Mouse (Mus musculus) adrenal gland, postnatal 10 days (tissue): ENCODE results near the gene Gm49337. TPM values are rescaled to one million over a fixed set of nuclear protein-coding genes. Genes with fewer than 3 reads are reported as not detected.
A peak's percentile ranks its signal among the peaks of the same experiment; 100 is the strongest.

Source experiments
- DNase-seq: peaks from one replicate; pipeline ENCODE4 v3.0.0; 2021; ENCODE audit warnings: mixed read lengths
- long read RNA-seq, 2 experiments: library from polyadenylated mRNA; stranded (forward); transcript quantifications; one replicate each; pipeline ENCODE4 v2.0.0; 2021
- total RNA-seq, 2 experiments: library from RNA; stranded (reverse); gene quantifications; 2 replicates each; pipeline ENCODE4 v1.2.3; 2021

Gm49337 gene
- total RNA-seq, result not detected
- long read RNA-seq, experiment 1, result 0 reads
- long read RNA-seq, experiment 2, result 0 reads

DNA sequence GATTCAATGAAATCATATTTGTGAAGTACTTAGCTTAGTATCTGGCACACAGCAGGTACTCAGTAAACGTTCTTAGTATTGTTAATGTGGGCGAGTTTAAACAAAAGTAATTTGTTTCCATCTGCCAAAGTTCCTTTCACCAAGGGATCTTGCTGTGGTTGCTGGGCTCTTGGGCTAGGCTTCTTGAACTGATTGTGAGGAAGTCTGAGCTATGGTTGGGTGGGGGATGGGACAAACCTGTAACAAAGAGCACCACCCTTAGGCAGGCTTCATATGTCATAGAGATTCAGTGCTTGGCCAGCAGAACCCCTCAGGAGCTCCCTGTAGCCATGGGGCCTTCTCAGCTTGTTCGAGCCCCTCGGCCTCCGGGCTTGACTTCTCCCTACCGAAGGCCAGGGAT, at the start of gene Gm49337, which contains the start of gene 1700042G07Rik:
Gm49337 (plus strand) TSS at position 313 of the 400 bp plus-strand sequence.
1700042G07Rik (plus strand) TSS at position 301 of the 400 bp plus-strand sequence.
- DNase-seq, result no peak

DNA sequence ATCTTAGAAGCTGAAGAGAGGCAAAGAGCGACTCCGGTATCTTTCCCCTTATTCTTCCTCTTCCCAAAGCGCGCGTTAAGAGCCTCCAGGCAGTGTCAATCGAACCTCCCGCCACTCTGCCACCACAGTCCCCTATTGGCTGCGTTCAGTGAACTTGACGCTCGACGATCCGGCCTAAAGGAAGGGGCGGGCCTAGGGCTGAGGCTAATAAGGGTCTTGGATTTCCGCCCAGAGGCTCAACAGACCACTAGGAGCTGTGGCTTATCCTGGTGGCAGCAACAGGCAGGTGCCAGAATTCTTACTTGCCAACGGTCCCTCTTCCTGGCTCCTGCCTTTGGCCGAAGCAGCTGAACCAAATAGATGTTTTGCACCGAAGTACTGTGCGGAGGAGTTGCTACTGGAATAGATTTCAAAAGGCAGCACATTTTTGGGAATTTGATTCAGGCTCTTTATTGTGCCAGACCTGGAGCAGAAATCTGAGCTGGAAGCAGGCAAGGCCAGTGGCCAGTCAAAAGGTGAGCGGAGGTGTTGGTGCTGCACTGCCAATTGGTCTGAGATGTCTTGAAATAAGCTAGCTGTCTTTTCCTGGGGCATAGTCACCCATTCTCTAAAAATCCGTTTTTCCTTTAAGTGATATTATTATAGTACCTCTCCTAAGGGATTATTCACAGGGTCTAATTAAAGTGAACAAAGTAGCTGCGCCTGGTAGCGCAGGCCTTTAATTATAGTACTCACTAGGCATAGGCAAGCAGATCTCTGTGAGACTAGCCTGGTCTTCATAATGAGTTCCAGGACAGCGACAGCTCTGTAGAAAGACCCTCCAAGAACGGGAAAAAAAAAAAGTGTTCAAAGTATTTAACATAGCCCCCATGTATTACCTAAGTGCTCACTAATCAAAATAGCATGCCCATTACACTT, 49.3 kb upstream of the Gm49337 start, which contains the start of the genes Rad54l and Pomgnt1:
Rad54l (minus strand) TSS at position 89 of the 918 bp plus-strand sequence.
Pomgnt1 (plus strand) TSS at position 239 of the 918 bp plus-strand sequence.
- DNase-seq, result peak; percentile 86

DNA sequence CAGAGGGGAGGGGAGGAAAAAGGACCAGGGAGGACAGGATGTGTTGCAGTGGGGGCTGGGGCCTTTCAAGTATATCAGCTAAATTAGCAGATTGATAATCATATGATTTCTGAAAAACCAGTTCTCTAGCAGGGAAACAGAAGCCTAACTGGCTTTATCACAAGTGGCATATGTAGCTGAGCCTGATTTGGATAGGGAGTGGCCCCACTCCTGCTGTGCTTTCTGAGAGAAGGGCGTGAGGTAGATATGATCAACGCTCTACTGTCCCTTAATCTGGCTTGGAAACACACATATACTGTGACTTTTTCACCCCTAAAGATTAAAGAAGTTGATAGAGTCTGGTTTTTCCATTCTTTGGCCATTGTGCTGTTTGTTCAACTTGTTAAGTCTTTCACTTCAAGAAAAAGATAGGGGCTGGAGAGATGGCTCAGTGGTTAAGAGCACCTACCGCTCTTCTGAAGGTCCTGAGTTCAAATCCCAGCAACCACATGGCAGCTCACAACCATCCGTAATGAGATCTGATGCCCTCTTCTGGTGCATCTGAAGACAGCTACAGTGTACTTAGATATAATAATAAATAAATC, 47.3 kb upstream of the Gm49337 start:
- DNase-seq, result no peak

- no peak for DNase-seq
Observed at GRCm38 (mm10) chr4:116127956-116128355, 45.2 kb upstream of the Gm49337 start.

DNA sequence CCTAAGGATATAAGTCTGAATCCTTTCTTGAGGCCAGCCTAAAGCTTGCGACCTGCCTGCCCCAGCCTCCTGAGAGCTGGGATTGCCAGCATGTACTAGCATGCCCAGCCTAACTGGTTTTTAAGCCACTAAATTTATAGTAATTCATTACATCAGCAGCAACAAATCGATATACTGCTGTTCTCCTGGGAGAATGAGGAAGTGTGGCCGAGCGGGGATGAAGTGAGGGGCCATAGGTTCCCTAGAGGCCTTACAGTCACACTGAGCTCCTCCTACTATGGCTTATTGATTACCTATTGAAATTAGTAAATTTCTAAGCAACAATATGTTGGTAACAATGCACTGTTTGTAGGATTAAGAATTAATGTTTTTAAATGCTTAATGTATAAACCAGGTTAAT, 40.1 kb upstream of the Gm49337 start:
- no peak for DNase-seq

DNA sequence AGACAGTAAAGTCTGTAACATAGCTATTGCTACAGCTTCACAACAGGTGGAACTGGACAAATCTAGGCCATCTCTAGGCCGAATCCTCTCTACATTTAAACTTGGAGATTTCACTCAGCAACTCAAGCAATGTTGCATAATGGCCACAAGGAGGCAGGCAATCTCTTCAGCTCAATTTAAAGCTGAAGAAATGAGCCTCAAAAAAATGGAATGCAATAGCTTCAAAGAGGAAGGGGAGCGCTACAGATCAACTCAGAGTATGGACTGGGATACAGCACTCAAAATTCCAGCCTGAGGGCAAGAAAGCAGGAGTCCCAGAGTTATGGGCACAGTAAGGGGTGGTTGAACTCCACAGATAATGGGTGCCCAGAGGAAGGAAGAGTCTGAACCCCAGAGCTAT, 38.2 kb upstream of the Gm49337 start:
- no peak for DNase-seq

- DNase-seq, result no peak
Observed at GRCm38 (mm10) chr4:116137421-116137996, 35.7 kb upstream of the Gm49337 start.

DNA sequence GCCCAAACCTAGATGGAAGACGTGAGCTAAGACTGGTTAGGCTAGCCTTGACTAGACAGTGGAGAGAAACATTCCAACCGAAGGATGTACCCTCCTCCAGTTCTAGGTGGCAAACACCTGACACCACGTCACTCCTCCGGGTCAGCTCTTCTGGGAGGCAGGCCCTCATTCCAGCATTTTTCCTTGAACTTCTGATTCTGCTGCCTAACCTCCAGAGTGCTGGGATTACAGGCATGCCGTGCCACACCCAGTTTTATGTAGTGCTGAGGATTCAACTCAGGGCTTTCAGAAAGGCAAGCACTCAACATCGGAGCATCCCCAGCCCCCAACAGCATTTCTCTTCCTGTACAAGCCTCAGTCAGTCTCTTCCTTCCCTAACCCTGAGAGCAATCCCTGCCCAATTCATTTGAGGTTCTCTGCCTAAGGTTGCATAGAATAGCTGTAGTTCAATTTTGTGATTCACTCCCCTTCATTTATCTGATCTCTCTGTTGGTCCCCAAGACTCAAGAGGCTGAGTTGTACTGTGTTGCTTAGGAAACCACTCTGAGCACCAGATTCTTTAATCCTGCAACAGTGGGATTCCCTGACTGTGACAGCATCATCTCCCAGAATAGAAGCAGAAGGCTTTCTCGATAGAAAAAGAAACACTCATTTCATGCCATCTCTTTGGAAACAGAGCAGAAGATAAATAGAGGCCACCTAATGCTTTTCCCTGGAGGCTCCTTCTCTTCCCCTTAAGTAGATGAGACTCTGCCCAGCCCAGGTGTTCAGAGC, 32.2 kb upstream of the Gm49337 start:
- DNase-seq, result no peak

GRCm38 (mm10) chr4:116141736-116142135, 31.4 kb upstream of the Gm49337 start:
- DNase-seq, result no peak

GRCm38 (mm10) chr4:116142269-116142668, 30.9 kb upstream of the Gm49337 start:
- DNase-seq, result no peak

DNA sequence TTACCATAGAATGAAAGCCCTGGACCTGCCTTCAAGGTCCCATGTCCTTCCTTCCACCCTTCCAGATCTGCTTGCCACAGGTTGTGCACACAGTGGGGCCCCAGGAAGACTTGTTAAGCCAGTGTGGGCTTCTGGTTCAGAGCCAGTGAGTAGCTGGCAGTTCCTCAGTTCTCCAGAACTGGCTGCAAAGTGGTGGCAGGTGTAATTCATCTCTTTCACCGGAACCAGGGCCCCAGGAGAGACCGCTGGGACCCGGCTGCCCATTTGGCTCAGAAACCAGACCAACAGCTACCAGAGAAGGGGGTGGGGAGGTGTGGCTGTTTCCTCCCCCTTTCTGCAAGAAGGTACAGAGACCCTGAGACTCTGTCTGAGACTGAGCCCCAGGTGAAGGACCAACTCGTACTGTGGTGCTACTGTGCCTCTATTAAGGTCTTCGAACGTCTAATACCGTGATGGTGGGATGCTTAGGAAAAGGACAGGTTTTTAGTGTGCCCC, 29.8 kb upstream of the Gm49337 start:
- peak; percentile 68 for DNase-seq

DNA sequence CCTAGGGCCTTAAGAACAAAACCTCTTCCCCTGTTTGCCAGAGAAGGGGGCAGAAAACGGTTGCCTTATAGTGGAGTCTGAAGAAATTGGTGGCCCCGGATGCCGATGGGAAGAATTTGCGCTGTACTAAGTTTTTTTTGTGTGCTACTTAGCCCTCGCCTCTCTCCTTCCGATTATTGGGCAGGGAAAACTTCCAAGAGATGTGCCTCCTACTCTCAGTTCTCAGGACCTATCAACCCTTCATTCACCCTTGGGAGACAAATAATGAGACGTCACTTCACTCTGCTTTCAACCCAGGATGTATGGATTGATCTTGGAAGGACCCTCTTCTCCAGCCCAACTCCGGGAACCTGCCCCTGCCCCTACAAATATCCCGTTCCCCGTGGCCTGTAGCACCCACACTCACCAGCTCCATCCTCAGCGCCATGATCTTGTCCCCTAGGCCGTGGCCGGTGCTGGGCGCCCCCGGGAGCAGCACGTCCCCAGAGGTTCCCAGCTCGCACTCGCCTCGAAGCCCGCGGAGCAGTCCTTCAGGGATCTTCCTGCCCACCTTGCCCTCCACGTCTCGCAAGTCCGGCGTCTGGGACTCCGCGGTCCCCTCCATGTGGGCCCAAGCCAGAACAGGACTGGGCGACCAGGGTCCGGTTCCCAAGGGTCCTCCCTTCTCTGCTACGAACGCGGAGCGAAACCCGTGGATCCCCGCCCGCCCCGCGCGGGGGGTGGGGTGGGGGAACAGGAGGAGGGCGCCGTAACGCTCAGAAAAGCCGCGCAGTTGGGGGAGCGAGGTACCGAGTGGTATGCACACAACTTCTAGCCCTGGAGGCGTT, 29.1 kb upstream of the Gm49337 start:
- peak; percentile 87 for DNase-seq

- DNase-seq, result no peak
Observed at GRCm38 (mm10) chr4:116149812-116150155, 23.4 kb upstream of the Gm49337 start.

DNA sequence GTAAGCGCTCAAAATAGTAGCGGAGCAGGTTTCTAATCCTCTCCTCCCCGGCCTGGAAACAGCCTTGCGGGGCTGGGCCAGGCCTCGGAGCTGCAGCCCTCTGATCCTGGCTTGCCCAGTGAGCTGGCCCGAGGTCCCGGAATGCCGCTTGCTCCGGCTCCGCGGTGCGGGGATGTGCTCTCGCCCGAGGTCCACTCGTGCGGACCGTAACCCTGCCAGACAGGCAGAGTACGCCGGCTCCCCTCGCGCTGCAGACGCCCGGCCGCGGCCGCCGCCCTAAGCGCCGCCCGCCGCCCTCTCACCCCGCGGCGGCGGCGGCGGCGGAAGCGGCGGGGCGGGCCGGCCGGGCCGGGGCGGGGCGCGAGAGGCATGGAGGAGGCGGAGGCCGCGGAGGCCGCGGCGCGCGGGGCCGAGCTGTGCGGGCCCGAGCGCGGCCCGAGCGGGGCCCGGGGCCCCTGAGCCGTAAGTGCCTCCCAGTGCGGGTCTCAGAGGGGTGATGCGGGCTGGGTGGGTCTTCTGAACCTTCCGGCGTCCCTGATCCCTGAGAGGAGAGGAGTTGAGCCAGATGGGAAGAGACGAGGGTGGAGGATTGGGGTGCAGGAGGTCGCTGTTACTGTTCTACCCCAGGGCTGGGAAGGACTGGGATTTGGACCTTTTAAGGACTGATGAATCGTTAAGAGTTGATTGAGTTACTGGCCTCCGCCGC, 22.9 kb upstream of the Gm49337 start:
- DNase-seq, result peak; percentile 86

GRCm38 (mm10) chr4:116150862-116151221, 22.3 kb upstream of the Gm49337 start:
- DNase-seq, result no peak

DNA sequence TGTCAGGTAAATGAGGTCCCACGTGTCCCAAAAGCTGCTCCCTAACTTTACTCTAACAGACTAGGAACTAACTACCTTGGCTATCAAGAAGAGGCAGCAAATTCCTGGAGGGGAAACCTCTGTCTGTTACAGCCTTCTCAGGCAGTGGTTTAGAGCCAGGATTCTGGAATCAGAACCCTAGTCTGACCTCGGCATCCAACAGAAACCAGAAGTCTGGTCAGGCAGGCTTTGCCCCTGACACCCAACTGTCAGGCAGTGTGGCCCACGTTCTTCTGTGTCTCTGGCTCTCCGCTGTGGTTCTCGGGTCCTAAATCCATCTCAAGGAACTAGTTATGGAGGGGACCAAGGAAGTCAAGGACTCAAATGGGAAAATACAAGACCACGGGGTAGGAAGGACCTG, 21.9 kb upstream of the Gm49337 start, which contains the start of gene Lurap1:
Lurap1 (minus strand) TSS at position 101 of the 400 bp plus-strand sequence.
- DNase-seq, result no peak

DNA sequence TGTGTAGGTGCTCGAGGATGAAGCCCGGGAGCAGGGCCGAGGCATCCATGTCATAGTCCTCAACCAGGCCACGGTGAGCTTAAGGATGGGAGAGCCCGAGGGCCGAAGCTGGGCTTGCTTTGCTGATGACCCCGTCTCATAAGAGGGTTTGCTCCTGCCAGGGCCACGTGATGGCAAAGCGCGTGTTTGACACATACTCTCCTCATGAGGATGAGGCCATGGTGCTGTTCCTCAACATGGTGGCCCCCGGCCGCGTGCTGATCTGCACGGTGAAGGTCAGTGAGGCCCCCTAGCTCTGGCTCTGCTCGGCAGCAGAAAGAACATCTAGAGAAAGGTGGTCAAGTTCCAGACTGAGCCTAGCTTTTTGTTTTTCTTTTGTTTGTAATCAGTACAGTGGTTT, 20.5 kb upstream of the Gm49337 start:
- no peak for DNase-seq

DNA sequence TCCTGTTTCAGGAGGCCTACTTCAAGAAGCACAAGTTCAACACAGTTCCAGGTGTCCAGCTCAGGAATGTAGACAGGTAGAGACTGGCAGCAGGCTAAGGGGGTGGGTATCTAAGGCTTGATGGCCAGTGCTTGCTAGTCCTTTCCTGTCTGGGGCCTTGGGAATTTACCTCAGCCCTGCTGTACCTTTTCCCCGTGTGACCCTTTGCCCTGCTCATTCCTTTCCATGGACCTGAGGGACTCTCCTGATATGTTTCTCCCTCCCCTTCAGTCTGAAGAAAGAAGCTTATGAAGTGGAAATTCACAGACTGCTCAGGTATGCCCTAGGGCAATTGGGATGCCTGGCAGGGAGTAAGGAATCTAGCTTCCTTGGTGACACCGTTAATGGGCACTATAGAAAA, 15.3 kb upstream of the Gm49337 start:
- DNase-seq, result no peak

DNA sequence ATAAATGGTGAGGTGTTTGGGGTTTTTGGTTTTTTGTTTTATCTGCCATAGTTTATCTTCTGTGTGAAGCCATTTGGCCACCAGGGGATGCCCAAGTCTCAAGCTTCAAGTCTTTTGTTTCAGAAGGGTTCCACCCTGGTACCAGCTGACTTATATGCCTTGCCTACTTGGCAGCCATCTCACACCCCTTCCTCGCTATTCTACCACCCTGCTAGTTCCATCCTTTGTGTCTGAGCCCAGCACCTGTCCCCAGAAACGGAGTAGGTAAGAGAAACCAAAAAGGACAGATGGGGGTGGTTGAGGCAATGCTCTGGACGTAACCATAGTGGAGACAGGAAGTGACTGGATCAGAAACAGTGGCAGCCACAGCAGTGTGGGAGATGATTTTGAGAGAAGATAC, 13.3 kb upstream of the Gm49337 start:
- DNase-seq, result no peak

GRCm38 (mm10) chr4:116160769-116161168, 12.4 kb upstream of the Gm49337 start:
- no peak for DNase-seq
